Mouse (Mus musculus): ENCODE data around the gene Zfp872. TPM values are rescaled to one million over a fixed set of nuclear protein-coding genes. Genes with fewer than 3 reads are reported as not detected.

Zfp872 gene
- polyA plus RNA-seq (2015; fragmentation: Nextera tagmentation; extraction: Ambion mirVana): 0.13 and 0.28 TPM in 2 replicates

GRCm38 (mm10) chr9:22188025-22188611 lies at the start of gene Zfp872:
Zfp872 (plus strand) TSS chr9:22188090.

DNA sequence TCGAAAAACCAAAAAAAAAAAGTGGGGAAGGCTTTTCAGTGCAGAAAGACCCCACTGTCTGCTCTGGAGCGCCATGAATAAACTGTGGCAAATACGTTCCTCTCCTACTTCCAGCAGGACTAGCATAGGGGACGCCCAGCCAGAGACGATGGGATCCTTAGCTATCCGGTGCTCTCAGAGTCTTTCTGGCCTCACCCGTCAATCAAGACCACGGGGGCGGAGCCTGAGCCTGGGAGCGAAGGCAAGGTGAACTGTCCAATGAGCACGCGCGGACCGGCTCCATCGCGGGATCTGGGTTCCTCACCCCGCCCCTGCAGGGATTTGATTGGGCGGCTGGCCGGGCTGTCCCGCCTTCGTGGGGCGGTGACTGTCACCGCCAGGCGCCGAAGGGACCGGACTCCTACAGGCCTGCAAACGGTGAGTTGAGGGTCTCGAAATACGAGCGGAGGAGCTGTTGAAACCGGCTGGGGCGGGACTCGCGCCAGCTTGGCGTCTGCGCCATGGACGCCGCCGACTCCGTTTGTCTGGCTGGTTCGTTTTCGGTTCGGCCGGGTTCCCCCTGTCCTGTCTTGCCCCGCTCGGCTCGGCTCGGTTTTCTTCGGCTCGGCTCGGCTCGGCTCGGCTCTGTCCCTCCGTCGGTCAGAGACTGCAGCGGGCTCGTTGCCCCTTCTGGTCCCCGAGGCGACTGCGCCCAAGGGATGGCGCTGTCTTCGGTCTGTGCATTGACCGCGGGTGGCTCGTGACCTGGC lies 31.2 kb upstream of the Zfp872 start, which contains the start of gene Pigyl:
TSS of gene Pigyl (plus strand) at position 350 of the 749 bp plus-strand sequence.

GRCm38 (mm10) chr9:22225581-22226388 lies 37.9 kb downstream of the Zfp872 start, which contains the start of gene Zfp809:
Zfp809 (plus strand) TSS chr9:22225714.

Other genes with a start within 250 kb of the Zfp872 start
- 3.4 TPM in 2 replicates for gene Swsap1, start 232.3 kb upstream of the Zfp872 start, polyA plus RNA-seq (2015; fragmentation: Nextera tagmentation; extraction: Ambion mirVana)
- 2.1 and 2.6 TPM in 2 replicates for gene Epor, start 224.6 kb upstream of the Zfp872 start, polyA plus RNA-seq (2015; fragmentation: Nextera tagmentation; extraction: Ambion mirVana)
- 2.9 and 4.9 TPM in 2 replicates for gene Rgl3, start 198.6 kb upstream of the Zfp872 start, polyA plus RNA-seq (2015; fragmentation: Nextera tagmentation; extraction: Ambion mirVana)
- gene Ccdc151, start 185.5 kb upstream of the Zfp872 start, polyA plus RNA-seq (2015; fragmentation: Nextera tagmentation; extraction: Ambion mirVana): not detected in 2 replicates
- 47.2 and 48.7 TPM in 2 replicates for gene Prkcsh, start 185.3 kb upstream of the Zfp872 start, polyA plus RNA-seq (2015; fragmentation: Nextera tagmentation; extraction: Ambion mirVana)
- gene Elavl3, start 136.1 kb upstream of the Zfp872 start, polyA plus RNA-seq (2015; fragmentation: Nextera tagmentation; extraction: Ambion mirVana): 0.05 TPM in 1 of 2 replicates, not detected in the other
- not detected in 2 replicates for gene Gm49318, start 116.8 kb upstream of the Zfp872 start, polyA plus RNA-seq (2015; fragmentation: Nextera tagmentation; extraction: Ambion mirVana)
- gene Zfp653, start 116.7 kb upstream of the Zfp872 start, polyA plus RNA-seq (2015; fragmentation: Nextera tagmentation; extraction: Ambion mirVana): 6.1 and 8.0 TPM in 2 replicates
- 39.5 and 42.3 TPM in 2 replicates for gene Ecsit, start 102.7 kb upstream of the Zfp872 start, polyA plus RNA-seq (2015; fragmentation: Nextera tagmentation; extraction: Ambion mirVana)
- 4,929 and 6,173 TPM in 2 replicates for gene Cnn1, start 88.9 kb upstream of the Zfp872 start, polyA plus RNA-seq (2015; fragmentation: Nextera tagmentation; extraction: Ambion mirVana)
- 93.8 and 101 TPM in 2 replicates for gene Elof1, start 70.9 kb upstream of the Zfp872 start, polyA plus RNA-seq (2015; fragmentation: Nextera tagmentation; extraction: Ambion mirVana)
- 9.1 and 9.8 TPM in 2 replicates for gene Acp5, start 52.4 kb upstream of the Zfp872 start, polyA plus RNA-seq (2015; fragmentation: Nextera tagmentation; extraction: Ambion mirVana)
- 85.8 and 88.4 TPM in 2 replicates for gene Pigyl, start 31.2 kb upstream of the Zfp872 start, polyA plus RNA-seq (2015; fragmentation: Nextera tagmentation; extraction: Ambion mirVana)
- gene Zfp809, start 37.6 kb downstream of the Zfp872 start, polyA plus RNA-seq (2015; fragmentation: Nextera tagmentation; extraction: Ambion mirVana): 27.7 and 30.7 TPM in 2 replicates
- 0.55 and 0.70 TPM in 2 replicates for gene Zfp599, start 71.8 kb downstream of the Zfp872 start, polyA plus RNA-seq (2015; fragmentation: Nextera tagmentation; extraction: Ambion mirVana)
- 7.4 and 7.9 TPM in 2 replicates for gene Zfp810, start 119.6 kb downstream of the Zfp872 start, polyA plus RNA-seq (2015; fragmentation: Nextera tagmentation; extraction: Ambion mirVana)
- gene Anln, start 201.1 kb downstream of the Zfp872 start, polyA plus RNA-seq (2015; fragmentation: Nextera tagmentation; extraction: Ambion mirVana): 13.4 and 21.4 TPM in 2 replicates
- 1.5 and 1.8 TPM in 2 replicates for gene 9530077C05Rik, start 223.4 kb downstream of the Zfp872 start, polyA plus RNA-seq (2015; fragmentation: Nextera tagmentation; extraction: Ambion mirVana)